Mouse (Mus musculus): ENCODE measurements around the gene Cgn.

- no peak for TF ChIP-seq CTCF (IDR thresholded peaks at IDR 0.05; ENCODE audit: extremely low read depth, insufficient read depth, low read length)
- TF ChIP-seq POLR2A (IDR thresholded peaks at IDR 0.05; ENCODE audit: extremely low read depth, insufficient read depth, low read length): no peak
Observed at GRCm38 (mm10) chr3:94814663-94815062, 28.4 kb upstream of the Cgn start.

Data from cortical plate, adult 2 months (tissue).